Mouse (Mus musculus) left cerebral cortex, adult 2 months (tissue): ENCODE data around the gene Pld2. TPM values are rescaled to one million over a fixed set of nuclear protein-coding genes. Genes with fewer than 3 reads are reported as not detected.

Experiments used
- DNase-seq, 2 experiments: peaks; one replicate each; pipeline ENCODE4 v3.0.0; 2021 to 2022; ENCODE audit warnings: low spot score in 2 of 2, mixed read lengths in 1 of 2; ENCODE audit errors: extremely low spot score in 1 of 2
- H3K27ac ChIP-seq: fragments of 200-600 bp; 2 replicates; pipeline ENCODE4 v1.8.1; 2022
- H3K4me3 ChIP-seq: fragments of 200-600 bp; 2 replicates; pipeline ENCODE4 v1.8.1; 2022
- CTCF ChIP-seq: fragments of 200-600 bp; IDR thresholded peaks from 2 replicates; pipeline ENCODE4 v1.8.1; 2022; ENCODE audit warnings: antibody characterized with exemption, mild to moderate bottlenecking, moderate library complexity
- intact Hi-C: fragments of 180-260 bp; cut with DNase I; formaldehyde crosslinking; loops from one replicate; pipeline ENCODE4 v1.15.1; 2025
- total RNA-seq, 2 experiments: library from RNA; stranded (reverse); gene quantifications; 2 replicates each; pipeline ENCODE4 v1.2.3; 2021

The Pld2 gene
- total RNA-seq, 2 experiments from 2014 or later: 12.8 to 13.6 TPM

DNA sequence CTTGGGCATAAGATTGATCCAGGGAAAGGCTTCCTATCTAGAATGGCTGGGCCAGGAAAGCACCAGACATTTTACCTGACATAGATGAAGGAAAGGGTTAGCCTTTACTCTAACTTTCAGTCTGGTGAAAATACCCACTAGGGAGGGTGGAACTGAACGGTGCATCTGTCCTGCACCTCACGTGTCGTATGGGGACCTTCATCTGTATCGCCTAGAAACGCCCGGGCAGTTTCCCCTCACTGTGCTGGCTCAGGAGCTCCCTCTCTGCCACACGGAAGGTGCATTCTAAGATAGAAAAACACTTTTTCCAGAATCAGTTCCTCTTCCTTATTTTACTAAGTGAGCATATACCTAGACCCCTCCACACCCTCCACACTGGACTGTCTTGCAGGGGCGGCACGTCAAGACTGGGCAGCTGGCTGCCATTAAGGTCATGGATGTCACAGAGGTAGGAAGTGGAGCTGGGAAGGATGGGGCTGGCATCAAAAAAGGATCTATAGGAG lies 58.6 kb downstream of the Pld2 start:
- no peak for TF ChIP-seq CTCF
- intact Hi-C loops: no loop called here
- DNase-seq: no peak
- Histone ChIP-seq H3K27ac (0 out of 2 replicates have a peak overlapping the region, but pooled peaks have one; percentile 2), H3K4me3 (no peak overlapping the region)

GRCm38 (mm10) chr11:70605024-70605566 lies 65.2 kb downstream of the Pld2 start:
- peak; percentile 84 for TF ChIP-seq CTCF
- intact Hi-C loops: loop anchor here (2.0 kb wide), 2 partner anchors 64 to 88 kb away; partner anchors contain the start of gene Pld2
- DNase-seq: peak; percentile 61 to 69
- Histone ChIP-seq H3K4me3 (no peak overlapping the region), H3K27ac (no peak overlapping the region)

DNA sequence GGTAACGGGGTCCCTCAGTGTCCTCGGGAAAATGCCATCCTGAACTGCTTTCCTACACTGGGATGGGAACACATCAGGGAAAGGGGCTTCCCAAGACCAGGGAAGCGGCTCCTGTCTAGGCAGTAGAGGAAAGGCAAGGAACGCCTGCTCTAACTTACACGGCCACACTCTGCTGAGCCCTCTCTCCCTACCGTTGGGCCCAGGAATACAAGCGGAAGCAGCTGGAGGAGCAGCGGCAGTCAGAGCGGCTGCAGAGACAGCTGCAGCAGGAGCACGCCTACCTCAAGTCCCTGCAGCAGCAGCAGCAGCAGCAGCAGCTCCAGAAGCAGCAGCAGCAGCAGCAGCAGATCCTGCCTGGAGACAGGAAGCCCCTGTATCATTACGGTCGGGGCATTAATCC lies 66.9 kb downstream of the Pld2 start:
- DNase-seq: no peak
- Histone ChIP-seq H3K27ac (no peak overlapping the region), H3K4me3 (no peak overlapping the region)
- TF ChIP-seq CTCF: no peak
- intact Hi-C loops: no loop called here

DNA sequence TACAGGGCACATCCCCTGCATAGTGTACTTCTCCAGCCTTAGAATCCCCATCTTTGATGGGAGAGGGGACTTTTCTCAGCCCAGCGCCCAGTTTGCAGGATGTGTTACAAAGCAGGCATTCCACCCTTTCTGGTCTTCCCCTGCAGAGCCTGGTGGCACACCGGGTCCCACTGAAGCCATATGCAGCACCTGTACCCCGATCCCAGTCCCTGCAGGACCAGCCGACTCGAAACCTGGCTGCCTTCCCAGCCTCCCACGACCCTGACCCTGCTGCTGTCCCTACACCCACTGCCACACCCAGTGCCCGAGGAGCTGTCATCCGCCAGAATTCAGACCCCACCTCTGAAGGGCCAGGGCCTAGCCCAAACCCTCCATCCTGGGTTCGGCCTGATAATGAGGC lies 67.7 kb downstream of the Pld2 start:
- no peak overlapping the region for H3K4me3 ChIP-seq
- intact Hi-C loops: no loop called here
- DNase-seq: no peak
- no peak overlapping the region for H3K27ac ChIP-seq
- TF ChIP-seq CTCF: no peak

Other genes starting within 250 kb of the Pld2 start
- under 1 TPM in 1 of 2 experiments, not detected in 1; 0.33 TPM for gene Alox12e, start 217.4 kb upstream of the Pld2 start, total RNA-seq
- gene Alox15, start 188.0 kb upstream of the Pld2 start, total RNA-seq: not detected
- 10 to 100 TPM; 34.6 to 36.2 TPM for gene Pelp1, start 130.0 kb upstream of the Pld2 start, total RNA-seq
- gene Arrb2, start 107.4 kb upstream of the Pld2 start, total RNA-seq: 10 to 100 TPM; 74.3 to 86.0 TPM
- gene Med11, start 88.1 kb upstream of the Pld2 start, total RNA-seq: 10 to 100 TPM; 13.2 to 14.8 TPM
- gene Zmynd15, start 80.6 kb upstream of the Pld2 start, total RNA-seq: under 1 TPM; 0.36 to 0.44 TPM
- gene Cxcl16, start 80.1 kb upstream of the Pld2 start, total RNA-seq: 1 to 10 TPM; 1.2 to 1.4 TPM
- 1 to 10 TPM in 1 of 2 experiments, not detected in 1; 1.1 TPM for gene Tm4sf5, start 34.8 kb upstream of the Pld2 start, total RNA-seq
- gene Vmo1, start 25.4 kb upstream of the Pld2 start, total RNA-seq: not detected
- gene Gltpd2, start 20.9 kb upstream of the Pld2 start, total RNA-seq: not detected
- gene Psmb6, start 14.7 kb upstream of the Pld2 start, total RNA-seq: 100 to 1,000 TPM; 164 to 169 TPM
- not detected for gene Gm40193, start 7.1 kb upstream of the Pld2 start, total RNA-seq
- gene Mink1, start 22.8 kb downstream of the Pld2 start, total RNA-seq: 100 to 1,000 TPM; 411 to 445 TPM
- gene 4930544D05Rik, start 75.8 kb downstream of the Pld2 start, total RNA-seq: under 1 TPM; 0.61 TPM
- not detected for gene Chrne, start 79.2 kb downstream of the Pld2 start, total RNA-seq
- not detected for gene Gp1ba, start 99.1 kb downstream of the Pld2 start, total RNA-seq
- 10 to 100 TPM; 81.7 to 86.9 TPM for gene Rnf167, start 107.2 kb downstream of the Pld2 start, total RNA-seq
- gene Slc25a11, start 107.4 kb downstream of the Pld2 start, total RNA-seq: 100 to 1,000 TPM; 107 to 117 TPM
- gene Pfn1, start 114.6 kb downstream of the Pld2 start, total RNA-seq: 100 to 1,000 TPM; 207 to 224 TPM
- 10 to 100 TPM in 1 of 2 experiments, 1 to 10 TPM in 1; 9.8 to 10.6 TPM for gene Eno3, start 117.1 kb downstream of the Pld2 start, total RNA-seq
- gene Spag7, start 129.4 kb downstream of the Pld2 start, total RNA-seq: 10 to 100 TPM; 52.2 to 56.7 TPM
- gene Camta2, start 148.0 kb downstream of the Pld2 start, total RNA-seq: 100 to 1,000 TPM; 238 to 261 TPM
- 1 to 10 TPM; 1.8 to 3.0 TPM for gene Inca1, start 160.1 kb downstream of the Pld2 start, total RNA-seq
- gene Kif1c, start 160.5 kb downstream of the Pld2 start, total RNA-seq: 10 to 100 TPM; 58.1 to 60.7 TPM
- 10 to 100 TPM; 18.2 to 19.5 TPM for gene Zfp3, start 224.1 kb downstream of the Pld2 start, total RNA-seq